Mouse (Mus musculus): ENCODE measurements around the gene Olfr1354. TPM values are rescaled to one million over a fixed set of nuclear protein-coding genes. Genes with fewer than 3 reads are reported as not detected.

The Olfr1354 gene
- not detected in 2 replicates for polyA plus RNA-seq (2012; rRNA removed; ENCODE audit: low replicate concordance)

DNA sequence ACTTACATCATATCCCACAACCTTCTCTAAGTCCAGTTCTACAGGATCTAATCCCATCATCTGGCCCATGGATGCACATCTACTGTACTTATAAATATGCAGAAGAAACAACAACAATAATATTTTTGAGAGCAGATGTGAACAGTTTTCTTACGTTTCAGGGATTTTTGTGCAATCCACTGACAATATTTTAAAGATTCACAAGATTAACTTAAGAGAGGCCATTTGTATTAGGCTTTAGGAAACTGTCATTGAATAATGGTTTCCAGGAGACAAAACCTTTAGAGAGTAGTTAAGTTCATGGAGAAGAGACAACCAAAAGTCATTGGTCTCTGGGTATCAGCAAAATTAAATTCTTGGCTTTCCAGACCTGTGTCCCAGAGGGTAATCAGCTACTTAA is at the start of gene Olfr1354:
Gene Olfr1354 (plus strand): TSS at position 301 of the 400 bp plus-strand sequence.

DNA sequence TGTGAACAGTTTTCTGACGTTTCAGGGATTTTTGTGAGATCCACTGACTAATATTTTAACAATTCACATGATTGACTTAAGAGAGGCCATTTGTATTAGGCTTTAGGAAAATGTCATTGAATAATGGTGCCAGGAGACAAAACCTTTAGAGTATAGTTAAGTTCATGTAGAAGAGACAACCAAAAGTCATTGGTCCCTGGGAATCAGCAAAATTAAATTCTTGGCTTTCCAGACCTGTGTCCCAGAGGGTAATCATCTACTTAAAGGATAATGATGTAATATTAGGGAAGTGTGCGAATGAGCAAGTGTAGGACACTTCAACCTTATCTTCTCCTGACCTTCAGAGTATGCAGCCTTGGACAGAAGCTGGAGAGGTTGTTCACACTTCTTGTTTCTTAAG is 37.7 kb upstream of the Olfr1354 start, which contains the start of gene Olfr1355:
Gene Olfr1355 (plus strand): TSS at position 301 of the 400 bp plus-strand sequence.

DNA sequence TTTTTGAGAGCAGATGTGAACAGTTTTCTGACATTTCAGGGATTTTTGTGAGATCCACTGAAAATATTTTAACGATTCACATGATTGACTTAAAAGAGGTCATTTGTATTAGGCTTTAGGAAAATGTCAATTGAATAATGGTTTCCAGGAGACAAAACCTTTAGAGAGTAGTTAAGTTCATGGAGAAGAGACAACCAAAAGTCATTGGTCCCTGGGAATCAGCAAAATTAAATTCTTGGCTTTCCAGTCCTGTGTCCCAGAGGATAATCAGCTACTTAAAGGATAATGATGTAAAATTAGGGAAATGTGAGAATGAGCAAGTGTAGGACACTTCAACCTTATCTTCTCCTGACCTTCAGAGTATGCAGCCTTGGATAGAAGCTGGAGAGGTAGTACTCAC is 37.4 kb downstream of the Olfr1354 start, which contains the start of gene Olfr8:
Gene Olfr8 (plus strand): TSS at position 301 of the 400 bp plus-strand sequence.

GRCm38 (mm10) chr10:78963009-78963408 is 50.0 kb downstream of the Olfr1354 start, which contains the start of gene Olfr1353:
Olfr1353 (plus strand) TSS chr10:78963309.

Other genes with a start within 250 kb of the Olfr1354 start
- gene Casp14, start 194.9 kb upstream of the Olfr1354 start, polyA plus RNA-seq (2012; rRNA removed; ENCODE audit: low replicate concordance) = not detected in 2 replicates
- gene Ccdc105, start 160.1 kb upstream of the Olfr1354 start, polyA plus RNA-seq (2012; rRNA removed; ENCODE audit: low replicate concordance) = not detected in 2 replicates
- gene Slc1a6, start 132.7 kb upstream of the Olfr1354 start, polyA plus RNA-seq (2012; rRNA removed; ENCODE audit: low replicate concordance) = not detected in 2 replicates
- gene Olfr1356, start 61.0 kb upstream of the Olfr1354 start, polyA plus RNA-seq (2012; rRNA removed; ENCODE audit: low replicate concordance) = not detected in 2 replicates
- gene Olfr1355, start 37.6 kb upstream of the Olfr1354 start, polyA plus RNA-seq (2012; rRNA removed; ENCODE audit: low replicate concordance) = not detected in 2 replicates
- not detected in 2 replicates for gene Olfr8, start 37.5 kb downstream of the Olfr1354 start, polyA plus RNA-seq (2012; rRNA removed; ENCODE audit: low replicate concordance)
- gene Olfr1353, start 50.1 kb downstream of the Olfr1354 start, polyA plus RNA-seq (2012; rRNA removed; ENCODE audit: low replicate concordance) = not detected in 2 replicates
- not detected in 2 replicates for gene Olfr1352, start 67.9 kb downstream of the Olfr1354 start, polyA plus RNA-seq (2012; rRNA removed; ENCODE audit: low replicate concordance)
- not detected in 2 replicates for gene Olfr1351, start 99.3 kb downstream of the Olfr1354 start, polyA plus RNA-seq (2012; rRNA removed; ENCODE audit: low replicate concordance)
- gene Olfr57, start 115.6 kb downstream of the Olfr1354 start, polyA plus RNA-seq (2012; rRNA removed; ENCODE audit: low replicate concordance) = not detected in 2 replicates
- 0.06 and 0.22 TPM in 2 replicates for gene 2610008E11Rik, start 184.4 kb downstream of the Olfr1354 start, polyA plus RNA-seq (2012; rRNA removed; ENCODE audit: low replicate concordance)
- not detected in 2 replicates for gene Vmn2r80, start 235.6 kb downstream of the Olfr1354 start, polyA plus RNA-seq (2012; rRNA removed; ENCODE audit: low replicate concordance)

Measured in duodenum, adult 2 months (tissue).